8 mouse cellular contexts compared by ENCODE assay signal in the genomic region with DNA sequence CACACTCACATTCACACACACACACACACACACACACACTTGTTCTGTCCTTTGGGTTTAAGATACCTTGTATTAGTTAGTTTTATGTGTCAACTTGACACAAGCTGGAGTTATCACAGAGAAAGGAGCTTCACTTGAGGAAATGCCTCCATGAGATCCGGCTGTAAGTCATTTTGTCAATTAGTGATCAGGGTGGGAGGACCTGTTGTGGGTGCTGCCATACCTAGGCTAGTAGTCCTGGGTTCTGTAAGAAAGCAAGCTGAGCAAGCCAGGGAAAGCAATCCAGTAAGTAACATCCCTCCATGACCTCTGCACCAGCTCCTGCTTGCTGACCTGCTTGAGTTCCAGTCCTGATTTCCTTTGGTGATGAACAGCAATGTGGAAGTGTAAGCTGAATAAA. TPM values are rescaled to one million over a fixed set of nuclear protein-coding genes. Genes with fewer than 3 reads are reported as not detected.
DNase-seq lines count a peak whose midpoint lies in the region; ATAC-seq and TF ChIP-seq lines count a peak whose summit lies in the region.
"Not testable (repeated sequence)": the region's sequence is repeated elsewhere in the genome, so short reads cannot be mapped to it uniquely, and the experiment has no call there.

No protein-coding gene starts in this region.

- H3K27me3 ChIP-seq in E14TG2a.4 (ENCODE audit: insufficient read depth, low read length); embryonic facial prominence, embryonic 12.5 days; hindbrain, embryonic 12.5 days; kidney, embryonic 15.5 days; liver, embryonic 13.5 days; midbrain, embryonic 12.5 days: not testable (repeated sequence)

- not testable (repeated sequence) for H3K9me3 ChIP-seq in E14TG2a.4 (ENCODE audit: low read length); embryonic facial prominence, embryonic 12.5 days; hindbrain, embryonic 12.5 days (replicated peaks); kidney, embryonic 15.5 days (replicated peaks); liver, embryonic 13.5 days (replicated peaks); midbrain, embryonic 12.5 days

- H3K4me3 ChIP-seq in E14TG2a.4 (replicated peaks; ENCODE audit: low read length), result peak overlapping the region; percentile 30; the same call in 1 of the 2 replicates
- H3K4me3 ChIP-seq in embryonic facial prominence, embryonic 12.5 days, result peak overlapping the region; percentile 28
- H3K4me3 ChIP-seq in gastrocnemius, adult 2 months, result peak overlapping the region; percentile 62
- not testable (repeated sequence) for H3K4me3 ChIP-seq in hindbrain, embryonic 12.5 days; olfactory bulb, adult 2 months (ENCODE audit: insufficient read depth, low read depth, low read length)
- H3K4me3 ChIP-seq in kidney, embryonic 15.5 days (replicated peaks), result peak overlapping the region; percentile 38
- peak overlapping the region; percentile 39 for H3K4me3 ChIP-seq in liver, embryonic 13.5 days (replicated peaks)
- H3K4me3 ChIP-seq in midbrain, embryonic 12.5 days, result peak overlapping the region; percentile 29

- H3K9ac ChIP-seq in embryonic facial prominence, embryonic 12.5 days, result 0 out of 2 replicates have a peak overlapping the region, but pooled peaks have one; percentile 24
- H3K9ac ChIP-seq in hindbrain, embryonic 12.5 days; kidney, embryonic 15.5 days; midbrain, embryonic 12.5 days (replicated peaks): not testable (repeated sequence)
- peak overlapping the region; percentile 47 for H3K9ac ChIP-seq in liver, embryonic 13.5 days

- not testable (repeated sequence) for ATAC-seq in embryonic facial prominence, embryonic 12.5 days (ENCODE audit: insufficient number of reproducible peaks, insufficient read depth, low FRiP score, low TSS enrichment); hindbrain, embryonic 12.5 days (ENCODE audit: low FRiP score); kidney, embryonic 15.5 days (replicated peaks; ENCODE audit: low FRiP score); liver, embryonic 13.5 days (ENCODE audit: low read depth); midbrain, embryonic 12.5 days (ENCODE audit: low FRiP score, low read depth)

- H3K4me1 ChIP-seq in E14TG2a.4 (replicated peaks; ENCODE audit: low read depth, low read length), result peaks cover 49% of the 10 kb centered on the region
- not testable (repeated sequence) for H3K4me1 ChIP-seq in embryonic facial prominence, embryonic 12.5 days; hindbrain, embryonic 12.5 days; midbrain, embryonic 12.5 days; olfactory bulb, adult 2 months (ENCODE audit: control insufficient read depth, insufficient read depth, low read length)
- peaks cover 16% of the 10 kb centered on the region for H3K4me1 ChIP-seq in kidney, embryonic 15.5 days
- peaks cover 20% of the 10 kb centered on the region for H3K4me1 ChIP-seq in liver, embryonic 13.5 days (replicated peaks)

- DNase-seq in gastrocnemius, adult 2 months; liver, embryonic 13.5 days: not testable (repeated sequence)

- not testable (repeated sequence) for TF ChIP-seq CTCF in E14TG2a.4 (conservative IDR thresholded peaks at IDR 0.05; ENCODE audit: low read length); gastrocnemius, adult 2 months (IDR thresholded peaks at IDR 0.05); olfactory bulb, adult 2 months (IDR thresholded peaks at IDR 0.05; ENCODE audit: insufficient read depth, low read depth, low read length)

- peaks cover 22% of the 10 kb centered on the region for H3K36me3 ChIP-seq in E14TG2a.4 (ENCODE audit: insufficient read depth, low read length)
- not testable (repeated sequence) for H3K36me3 ChIP-seq in embryonic facial prominence, embryonic 12.5 days; hindbrain, embryonic 12.5 days; liver, embryonic 13.5 days; midbrain, embryonic 12.5 days
- peaks cover 13% of the 10 kb centered on the region for H3K36me3 ChIP-seq in kidney, embryonic 15.5 days

- H3K4me2 ChIP-seq in embryonic facial prominence, embryonic 12.5 days (replicated peaks), result peak overlapping the region; percentile 48
- peak overlapping the region; percentile 77 for H3K4me2 ChIP-seq in hindbrain, embryonic 12.5 days (replicated peaks)
- H3K4me2 ChIP-seq in kidney, embryonic 15.5 days, result peak overlapping the region; percentile 81
- peak overlapping the region; percentile 94 for H3K4me2 ChIP-seq in liver, embryonic 13.5 days
- peak overlapping the region; percentile 48 for H3K4me2 ChIP-seq in midbrain, embryonic 12.5 days (replicated peaks)

- not testable (repeated sequence) for TF ChIP-seq POLR2A in olfactory bulb, adult 2 months (IDR thresholded peaks at IDR 0.05; ENCODE audit: insufficient read depth, low read depth, low read length)

- H3K27ac ChIP-seq in embryonic facial prominence, embryonic 12.5 days, result 0 out of 2 replicates have a peak overlapping the region, but pooled peaks have one; percentile 46
- peak overlapping the region; percentile 92 for H3K27ac ChIP-seq in gastrocnemius, adult 2 months
- 0 out of 2 replicates have a peak overlapping the region, but pooled peaks have one; percentile 6 for H3K27ac ChIP-seq in hindbrain, embryonic 12.5 days
- H3K27ac ChIP-seq in kidney, embryonic 15.5 days, result peak overlapping the region; percentile 80; the same call in 1 of the 2 replicates
- peak overlapping the region; percentile 55; the same call in 1 of the 2 replicates for H3K27ac ChIP-seq in liver, embryonic 13.5 days
- H3K27ac ChIP-seq in midbrain, embryonic 12.5 days (replicated peaks), result peak overlapping the region; percentile 49; the same call in 1 of the 2 replicates
- 0 out of 2 replicates have a peak overlapping the region, but pooled peaks have one; percentile 55 for H3K27ac ChIP-seq in olfactory bulb, adult 2 months (ENCODE audit: insufficient read depth, low read depth, low read length)

- 55% methylated on average over 1 of the region's 1 CpGs for WGBS in embryonic facial prominence, embryonic 12.5 days
- WGBS in hindbrain, embryonic 12.5 days, result 68% methylated on average over 1 of the region's 1 CpGs
- 58% methylated on average over 1 of the region's 1 CpGs for WGBS in kidney, embryonic 15.5 days
- WGBS in liver, embryonic 13.5 days (ENCODE audit: insufficient replicate concordance), result 70% methylated on average over 1 of the region's 1 CpGs
- WGBS in midbrain, embryonic 12.5 days, result 70% methylated on average over 1 of the region's 1 CpGs
- WGBS in olfactory bulb, adult 2 months, result 43% methylated on average over 1 of the region's 1 CpGs

- intact Hi-C loops in gastrocnemius, adult 2 months (cut with DNase I), result loop anchor here (5.0 kb wide), 1 partner anchor 35 kb away; a partner anchor contains a TSS

RNA-seq across cellular contexts. Expression of a gene that starts 0.9 kb away (rescaled TPM):
- 19.3 and 20.0 TPM in 2 replicates for polyA plus RNA-seq in embryonic facial prominence, embryonic 12.5 days (2016; fragmentation: Nextera tagmentation; extraction: Ambion mirVana)
- 100 to 1,000 TPM in 1 of 2 experiments, 10 to 100 TPM in 1; 89.1 to 102 TPM for total RNA-seq in gastrocnemius, adult 2 months (2021)
- polyA plus RNA-seq in hindbrain, embryonic 12.5 days (2016; fragmentation: Nextera tagmentation; extraction: Ambion mirVana), result 20.7 and 27.9 TPM in 2 replicates
- 16.8 and 25.7 TPM in 2 replicates for polyA plus RNA-seq in kidney, embryonic 15.5 days (2015; fragmentation: Nextera tagmentation; extraction: Ambion mirVana)
- 3.7 and 3.9 TPM in 2 replicates for polyA plus RNA-seq in liver, embryonic 13.5 days (2015; fragmentation: Nextera tagmentation; extraction: Ambion mirVana)
- polyA plus RNA-seq in midbrain, embryonic 12.5 days (2016; fragmentation: Nextera tagmentation; extraction: Ambion mirVana), result 21.8 and 22.2 TPM in 2 replicates
- not detected in 2 replicates for polyA plus RNA-seq in olfactory bulb, adult 2 months (2012; ENCODE audit: insufficient read depth, insufficient read length, low replicate concordance, missing spikeins)

RNA-seq across cellular contexts. Expression of a gene that starts 34.5 kb away (rescaled TPM):
- polyA plus RNA-seq in embryonic facial prominence, embryonic 12.5 days (2016; fragmentation: Nextera tagmentation; extraction: Ambion mirVana), result 79.7 and 91.7 TPM in 2 replicates
- total RNA-seq in gastrocnemius, adult 2 months (2021), result 10 to 100 TPM; 50.4 to 52.1 TPM
- 103 and 104 TPM in 2 replicates for polyA plus RNA-seq in hindbrain, embryonic 12.5 days (2016; fragmentation: Nextera tagmentation; extraction: Ambion mirVana)
- 56.9 and 67.7 TPM in 2 replicates for polyA plus RNA-seq in kidney, embryonic 15.5 days (2015; fragmentation: Nextera tagmentation; extraction: Ambion mirVana)
- 16.7 and 22.3 TPM in 2 replicates for polyA plus RNA-seq in liver, embryonic 13.5 days (2015; fragmentation: Nextera tagmentation; extraction: Ambion mirVana)
- polyA plus RNA-seq in midbrain, embryonic 12.5 days (2016; fragmentation: Nextera tagmentation; extraction: Ambion mirVana), result 102 and 110 TPM in 2 replicates
- 241 TPM in 1 of 2 replicates, not detected in the other for polyA plus RNA-seq in olfactory bulb, adult 2 months (2012; ENCODE audit: insufficient read depth, insufficient read length, low replicate concordance, missing spikeins)

RNA-seq across cellular contexts. Expression of a gene that starts 37.6 kb away (rescaled TPM):
- polyA plus RNA-seq in embryonic facial prominence, embryonic 12.5 days (2016; fragmentation: Nextera tagmentation; extraction: Ambion mirVana), result 50.7 and 53.5 TPM in 2 replicates
- total RNA-seq in gastrocnemius, adult 2 months (2021), result 1 to 10 TPM; 5.3 to 5.5 TPM
- 61.3 and 65.7 TPM in 2 replicates for polyA plus RNA-seq in hindbrain, embryonic 12.5 days (2016; fragmentation: Nextera tagmentation; extraction: Ambion mirVana)
- 49.8 and 54.1 TPM in 2 replicates for polyA plus RNA-seq in kidney, embryonic 15.5 days (2015; fragmentation: Nextera tagmentation; extraction: Ambion mirVana)
- polyA plus RNA-seq in liver, embryonic 13.5 days (2015; fragmentation: Nextera tagmentation; extraction: Ambion mirVana), result 13.4 and 14.3 TPM in 2 replicates
- 53.6 and 54.9 TPM in 2 replicates for polyA plus RNA-seq in midbrain, embryonic 12.5 days (2016; fragmentation: Nextera tagmentation; extraction: Ambion mirVana)
- not detected in 2 replicates for polyA plus RNA-seq in olfactory bulb, adult 2 months (2012; ENCODE audit: insufficient read depth, insufficient read length, low replicate concordance, missing spikeins)

RNA-seq across cellular contexts. Expression of a gene that starts 56.8 kb away (rescaled TPM):
- 81.3 and 83.6 TPM in 2 replicates for polyA plus RNA-seq in embryonic facial prominence, embryonic 12.5 days (2016; fragmentation: Nextera tagmentation; extraction: Ambion mirVana)
- total RNA-seq in gastrocnemius, adult 2 months (2021), result 10 to 100 TPM; 42.0 to 47.9 TPM
- polyA plus RNA-seq in hindbrain, embryonic 12.5 days (2016; fragmentation: Nextera tagmentation; extraction: Ambion mirVana), result 62.2 and 65.8 TPM in 2 replicates
- 79.7 and 86.7 TPM in 2 replicates for polyA plus RNA-seq in kidney, embryonic 15.5 days (2015; fragmentation: Nextera tagmentation; extraction: Ambion mirVana)
- 50.1 and 57.5 TPM in 2 replicates for polyA plus RNA-seq in liver, embryonic 13.5 days (2015; fragmentation: Nextera tagmentation; extraction: Ambion mirVana)
- polyA plus RNA-seq in midbrain, embryonic 12.5 days (2016; fragmentation: Nextera tagmentation; extraction: Ambion mirVana), result 67.9 and 70.1 TPM in 2 replicates
- 568 TPM in 1 of 2 replicates, not detected in the other for polyA plus RNA-seq in olfactory bulb, adult 2 months (2012; ENCODE audit: insufficient read depth, insufficient read length, low replicate concordance, missing spikeins)

Comparison
In these comparisons a context has a peak if more than half of its experiments do, and no peak if none do; other contexts are left out.
1. H3K27ac ChIP-seq: peak in every context shown above with its lines; median percentile 92 in gastrocnemius, adult 2 months; 80 in kidney, embryonic 15.5 days; 55 in liver, embryonic 13.5 days; 55 in olfactory bulb, adult 2 months; 49 in midbrain, embryonic 12.5 days; 46 in embryonic facial prominence, embryonic 12.5 days; 6 in hindbrain, embryonic 12.5 days.
2. RNA of a gene that starts 37.6 kb away (polyA plus RNA-seq): 61.3 to 65.7 TPM in hindbrain, embryonic 12.5 days, 53.6 to 54.9 TPM in midbrain, embryonic 12.5 days, 49.8 to 54.1 TPM in kidney, embryonic 15.5 days, 50.7 to 53.5 TPM in embryonic facial prominence, embryonic 12.5 days and 13.4 to 14.3 TPM in liver, embryonic 13.5 days; not detected in olfactory bulb, adult 2 months; every median in the first group is over 10 times any median in the second.
3. Peak in every context shown above with its lines, with median percentiles within 50 percentile points of each other: H3K4me2 ChIP-seq.